Mouse (Mus musculus) kidney, adult 18-20 months (tissue): Measurements from ENCODE around the gene Smpd2.

Experiments used
- DNase-seq: peaks from one replicate; pipeline ENCODE4 v3.0.0; 2021

Smpd2 gene

GRCm38 (mm10) chr10:41486506-41487170 lies 3.5 kb downstream of the Smpd2 start:
- DNase-seq, result no peak

GRCm38 (mm10) chr10:41485778-41486177 lies 4.4 kb downstream of the Smpd2 start:
- no peak for DNase-seq

- no peak for DNase-seq
These were observed 7.7 kb downstream of the Smpd2 start for GRCm38 (mm10) chr10:41482446-41482845.

- no peak for DNase-seq
These were observed 9.0 kb downstream of the Smpd2 start for GRCm38 (mm10) chr10:41480938-41481880.

GRCm38 (mm10) chr10:41479961-41480360 lies 10.2 kb downstream of the Smpd2 start:
- no peak for DNase-seq

GRCm38 (mm10) chr10:41477278-41478181 lies 12.6 kb downstream of the Smpd2 start:
- DNase-seq, result peak; percentile 52

GRCm38 (mm10) chr10:41477018-41477277 lies 13.2 kb downstream of the Smpd2 start:
- DNase-seq, result no peak

GRCm38 (mm10) chr10:41476171-41477017 lies 13.8 kb downstream of the Smpd2 start, which contains the start of gene Mical1:
Gene Mical1 (plus strand): TSS chr10:41476314.
- DNase-seq, result peak; percentile 58

- no peak for DNase-seq
These were observed 15.2 kb downstream of the Smpd2 start for GRCm38 (mm10) chr10:41474981-41475391.

- no peak for DNase-seq
These were observed 16.2 kb downstream of the Smpd2 start for GRCm38 (mm10) chr10:41473782-41474468.

GRCm38 (mm10) chr10:41472962-41473481 lies 17.1 kb downstream of the Smpd2 start:
- DNase-seq, result no peak

- DNase-seq, result no peak
These were observed 17.6 kb downstream of the Smpd2 start for GRCm38 (mm10) chr10:41472534-41472933.

- no peak for DNase-seq
These were observed 19.5 kb downstream of the Smpd2 start for GRCm38 (mm10) chr10:41470693-41471092.

GRCm38 (mm10) chr10:41467325-41467724 lies 22.8 kb downstream of the Smpd2 start:
- DNase-seq, result no peak

GRCm38 (mm10) chr10:41464401-41464955 lies 25.7 kb downstream of the Smpd2 start:
- no peak for DNase-seq

- no peak for DNase-seq
These were observed 29.0 kb downstream of the Smpd2 start for GRCm38 (mm10) chr10:41461057-41461722.

GRCm38 (mm10) chr10:41460501-41460900 lies 29.7 kb downstream of the Smpd2 start:
- no peak for DNase-seq

GRCm38 (mm10) chr10:41459990-41460389 lies 30.2 kb downstream of the Smpd2 start:
- DNase-seq, result no peak

GRCm38 (mm10) chr10:41452791-41453190 lies 37.4 kb downstream of the Smpd2 start:
- no peak for DNase-seq

GRCm38 (mm10) chr10:41451656-41452055 lies 38.5 kb downstream of the Smpd2 start:
- DNase-seq, result peak; percentile 61
